Mouse (Mus musculus) right cerebral cortex, postnatal 4 days (tissue): ENCODE data around the gene Atp11a.

Experiments used
- DNase-seq: peaks from one replicate; pipeline ENCODE4 v3.0.0-alpha.2; 2022

Atp11a gene

GRCm38 (mm10) chr8:12756391-12757157, at the start of gene Atp11a:
Gene Atp11a, plus strand, starts transcription at chr8:12757014.
- peak; percentile 77 for DNase-seq

- no peak for DNase-seq
These were observed 45.2 kb upstream of the Atp11a start for GRCm38 (mm10) chr8:12711623-12712022.

GRCm38 (mm10) chr8:12715861-12716585, 40.8 kb upstream of the Atp11a start:
- DNase-seq, result no peak

GRCm38 (mm10) chr8:12719091-12719490, 37.7 kb upstream of the Atp11a start:
- no peak for DNase-seq

GRCm38 (mm10) chr8:12728644-12729043, 28.2 kb upstream of the Atp11a start:
- DNase-seq, result no peak

GRCm38 (mm10) chr8:12730780-12731179, 26.0 kb upstream of the Atp11a start:
- no peak for DNase-seq

- DNase-seq, result no peak
These were observed 24.4 kb upstream of the Atp11a start for GRCm38 (mm10) chr8:12732431-12732830.

GRCm38 (mm10) chr8:12739113-12739512, 17.7 kb upstream of the Atp11a start:
- DNase-seq, result no peak

- DNase-seq, result no peak
These were observed 13.4 kb upstream of the Atp11a start for GRCm38 (mm10) chr8:12743390-12743789.

- no peak for DNase-seq
These were observed 8.6 kb upstream of the Atp11a start for GRCm38 (mm10) chr8:12748183-12748582.

GRCm38 (mm10) chr8:12749116-12749515, 7.7 kb upstream of the Atp11a start:
- no peak for DNase-seq

GRCm38 (mm10) chr8:12753054-12753453, 3.8 kb upstream of the Atp11a start:
- DNase-seq, result no peak

- no peak for DNase-seq
These were observed 2.7 kb upstream of the Atp11a start for GRCm38 (mm10) chr8:12754115-12754514.

- no peak for DNase-seq
These were observed 1.5 kb upstream of the Atp11a start for GRCm38 (mm10) chr8:12755312-12755711.

- no peak for DNase-seq
These were observed 988 bp upstream of the Atp11a start for GRCm38 (mm10) chr8:12755826-12756225.

- peak; percentile 33 for DNase-seq
These were observed 572 bp downstream of the Atp11a start for GRCm38 (mm10) chr8:12757231-12757940.

- DNase-seq, result no peak
These were observed 3.1 kb downstream of the Atp11a start for GRCm38 (mm10) chr8:12759963-12760362.

- no peak for DNase-seq
These were observed 5.1 kb downstream of the Atp11a start for GRCm38 (mm10) chr8:12761873-12762272.

- no peak for DNase-seq
These were observed 6.8 kb downstream of the Atp11a start for GRCm38 (mm10) chr8:12763565-12764108.

GRCm38 (mm10) chr8:12764971-12765370, 8.2 kb downstream of the Atp11a start:
- DNase-seq, result no peak

- no peak for DNase-seq
These were observed 10.4 kb downstream of the Atp11a start for GRCm38 (mm10) chr8:12767176-12767575.

GRCm38 (mm10) chr8:12768747-12769146, 11.9 kb downstream of the Atp11a start:
- DNase-seq, result no peak

- DNase-seq, result no peak
These were observed 12.5 kb downstream of the Atp11a start for GRCm38 (mm10) chr8:12769296-12769695.
